ENCODE assay signal across 9 mouse cellular contexts in genomic region chr9:63989214-63989613, GRCm38 (mm10). TPM values are rescaled to one million over a fixed set of nuclear protein-coding genes. Genes with fewer than 3 reads are reported as not detected.
DNase-seq lines count a peak whose midpoint lies in the region; ATAC-seq and TF ChIP-seq lines count a peak whose summit lies in the region.
"Had no signal": no experiment of that assay in that cellular context is flagged by ENCODE, and none has a peak within 500 bp of the region (broad histone marks: within the 10 kb centered on the region; RNA-seq: fewer than 3 reads in every experiment).

No protein-coding gene starts in this region.

- no peaks in the 10 kb centered on the region for H3K9me3 ChIP-seq in intestine, embryonic 15.5 days
- no peaks in the 10 kb centered on the region for H3K9me3 ChIP-seq in intestine, postnatal 0 days (ENCODE audit: control insufficient read depth)
- H3K9me3 ChIP-seq in forebrain, embryonic 15.5 days, result no peaks in the 10 kb centered on the region

- peak overlapping the region; percentile 10; the same call in 1 of the 2 replicates for H3K27ac ChIP-seq in intestine, embryonic 15.5 days
- H3K27ac ChIP-seq in intestine, postnatal 0 days (ENCODE audit: low read depth, low read length), result no peak overlapping the region
- H3K27ac ChIP-seq in forebrain, embryonic 15.5 days (replicated peaks), result no peak overlapping the region

- H3K4me2 ChIP-seq in intestine, embryonic 15.5 days (replicated peaks), result no peak overlapping the region
- no peak overlapping the region for H3K4me2 ChIP-seq in intestine, postnatal 0 days (replicated peaks; ENCODE audit: low read depth)
- no peak overlapping the region for H3K4me2 ChIP-seq in forebrain, embryonic 15.5 days (replicated peaks)

- peaks cover 43% of the 10 kb centered on the region for H3K4me1 ChIP-seq in intestine, embryonic 15.5 days (replicated peaks)
- H3K4me1 ChIP-seq in intestine, postnatal 0 days (replicated peaks; ENCODE audit: control insufficient read depth, insufficient read depth, low read length), result peaks cover 16% of the 10 kb centered on the region
- peaks cover 10% of the 10 kb centered on the region for H3K4me1 ChIP-seq in forebrain, embryonic 15.5 days

- ATAC-seq in intestine, embryonic 15.5 days, result no peak
- ATAC-seq in intestine, postnatal 0 days, result no peak
- ATAC-seq in forebrain, embryonic 15.5 days (replicated peaks), result no peak

- WGBS in intestine, embryonic 15.5 days, result 76% methylated on average over 12 of the region's 12 CpGs
- WGBS in intestine, postnatal 0 days, result 57% methylated on average over 12 of the region's 12 CpGs
- WGBS in forebrain, embryonic 15.5 days, result 82% methylated on average over 12 of the region's 12 CpGs

- H3K4me3 ChIP-seq in intestine, embryonic 15.5 days (replicated peaks), result no peak overlapping the region
- H3K4me3 ChIP-seq in intestine, postnatal 0 days (ENCODE audit: low read depth, low read length), result no peak overlapping the region
- no peak overlapping the region for H3K4me3 ChIP-seq in forebrain, embryonic 15.5 days

- no peak overlapping the region for H3K9ac ChIP-seq in intestine, embryonic 15.5 days
- H3K9ac ChIP-seq in intestine, postnatal 0 days (ENCODE audit: low read depth, low read length), result no peak overlapping the region
- H3K9ac ChIP-seq in forebrain, embryonic 15.5 days (replicated peaks), result no peak overlapping the region

- DNase-seq in 416B (ENCODE audit: low read depth), result peak; percentile 53
- DNase-seq in CD4-positive helper T cell, adult 2 months (ENCODE audit: low read depth, low spot score), result peak; percentile 17
- DNase-seq in induced T-regulatory cell, adult 2 months (ENCODE audit: low read depth), result peak; percentile 11
- no peak for DNase-seq in right cerebral cortex, postnatal 25 days
- no peak for DNase-seq in right cerebral cortex, postnatal 4 days
- DNase-seq: cerebellum, adult 11-12 months had no signal

- H3K27me3 ChIP-seq in intestine, embryonic 15.5 days (replicated peaks), result no peaks in the 10 kb centered on the region
- H3K27me3 ChIP-seq in intestine, postnatal 0 days (replicated peaks; ENCODE audit: control insufficient read depth, insufficient read depth, low read length), result no peaks in the 10 kb centered on the region
- H3K27me3 ChIP-seq in forebrain, embryonic 15.5 days, result no peaks in the 10 kb centered on the region

- no peaks in the 10 kb centered on the region for H3K36me3 ChIP-seq in intestine, embryonic 15.5 days
- H3K36me3 ChIP-seq in intestine, postnatal 0 days (ENCODE audit: control insufficient read depth, insufficient read depth), result peaks cover 15% of the 10 kb centered on the region
- no peaks in the 10 kb centered on the region for H3K36me3 ChIP-seq in forebrain, embryonic 15.5 days

- TF ChIP-seq CTCF in intestine, postnatal 0 days (IDR thresholded peaks at IDR 0.05; ENCODE audit: low read depth), result no peak

RNA-seq across cellular contexts. Expression of gene Smad6, which starts 32.6 kb away (rescaled TPM):
- polyA plus RNA-seq in intestine, embryonic 15.5 days (2015; fragmentation: Nextera tagmentation; extraction: Ambion mirVana), result 11.9 and 13.0 TPM in 2 replicates
- polyA plus RNA-seq in intestine, postnatal 0 days (2015; fragmentation: Nextera tagmentation; extraction: Ambion mirVana), result 5.4 and 6.1 TPM in 2 replicates
- polyA plus RNA-seq in forebrain, embryonic 15.5 days (2015; fragmentation: Nextera tagmentation; extraction: Ambion mirVana), result 2.0 and 2.4 TPM in 2 replicates

Comparison
In these comparisons a context has a peak if more than half of its experiments do, and no peak if none do; other contexts are left out.
1. DNase-seq: peak in 416B (single experiment), CD4-positive helper T cell, adult 2 months (single experiment) and induced T-regulatory cell, adult 2 months (single experiment); none in right cerebral cortex, postnatal 25 days (single experiment) and right cerebral cortex, postnatal 4 days (single experiment).